Mouse (Mus musculus) forebrain, embryonic 11.5 days (tissue): ENCODE data around the gene Klhl26. TPM values are rescaled to one million over a fixed set of nuclear protein-coding genes. Genes with fewer than 3 reads are reported as not detected.

Experiments
- ATAC-seq: fragments of 200-750 bp; cut with Nextera tagmentation; replicated peaks from 2 replicates; pipeline ENCODE4 v1.8.0; 2017; ENCODE audit warnings: moderate TSS enrichment; ENCODE audit not compliant: low FRiP score
- DNase-seq: peaks from one replicate; pipeline ENCODE4 v3.0.0-alpha.2; 2017; ENCODE audit warnings: low spot score
- H3K27ac ChIP-seq: fragments of 300-500 bp; sonication (generic); 2 replicates; pipeline ENCODE4 v1.5.1; 2014; ENCODE audit warnings: low read depth, low read length
- H3K27me3 ChIP-seq: fragments of 300-500 bp; sonication (generic); 2 replicates; pipeline ENCODE4 v1.6.1; 2014; ENCODE audit warnings: mild to moderate bottlenecking, low read length, mixed read lengths; ENCODE audit not compliant: control insufficient read depth, insufficient read depth
- H3K36me3 ChIP-seq: fragments of 300-500 bp; sonication (generic); 2 replicates; pipeline ENCODE4 v1.6.1; 2014; ENCODE audit warnings: mild to moderate bottlenecking, low read length, moderate library complexity, mixed read lengths; ENCODE audit not compliant: control insufficient read depth, insufficient read depth
- H3K4me1 ChIP-seq: fragments of 300-500 bp; sonication (generic); replicated peaks from 2 replicates; pipeline ENCODE4 v1.6.1; 2014; ENCODE audit warnings: low read length, mixed read lengths; ENCODE audit not compliant: control insufficient read depth, insufficient read depth
- H3K4me2 ChIP-seq: fragments of 300-500 bp; sonication (generic); 2 replicates; pipeline ENCODE4 v1.6.1; 2014; ENCODE audit warnings: low read depth, mild to moderate bottlenecking, low read length, moderate library complexity, mixed read lengths; ENCODE audit not compliant: severe bottlenecking
- H3K4me3 ChIP-seq: fragments of 300-500 bp; sonication (generic); 2 replicates; pipeline ENCODE4 v1.5.1; 2014; ENCODE audit warnings: low read depth, low read length
- H3K9ac ChIP-seq: fragments of 300-500 bp; sonication (generic); 2 replicates; pipeline ENCODE4 v1.6.1; 2014; ENCODE audit warnings: low read length
- H3K9me3 ChIP-seq: fragments of 300-500 bp; sonication (generic); 2 replicates; pipeline ENCODE4 v1.6.1; 2016; ENCODE audit warnings: low read length, mixed read lengths; ENCODE audit not compliant: control insufficient read depth
- WGBS: fragments of 180-500 bp; shearing (Covaris S2); extraction: QIAGEN DNeasy Blood & Tissue Kit; methylation state at CpG from one replicate; pipeline ENCODE4 v1.1.7; 2014; 5-methylcytosine and 5-hydroxymethylcytosine counted together
- polyA plus RNA-seq: library from polyadenylated mRNA; unstranded; fragments of >200 nt; fragmentation: Nextera tagmentation; extraction: Ambion mirVana; gene quantifications from 2 replicates; pipeline ENCODE4 v1.2.1, GENCODE M21; 2014

Klhl26 gene
- polyA plus RNA-seq, 1 experiment from 2014 or later: 19.5 TPM

GRCm38 (mm10) chr8:70462516-70462813 lies 14.3 kb downstream of the Klhl26 start:
- no peak overlapping the region for H3K4me2 ChIP-seq
- H3K27me3 ChIP-seq: no peaks in the 10 kb centered on the region
- DNase-seq (no peak), ATAC-seq (no peak)
- no peaks in the 10 kb centered on the region for H3K9me3 ChIP-seq
- H3K9ac ChIP-seq: no peak overlapping the region
- no peaks in the 10 kb centered on the region for H3K36me3 ChIP-seq
- H3K27ac ChIP-seq: no peak overlapping the region
- WGBS: 97% methylated on average over 8 of the region's 8 CpGs
- no peak overlapping the region for H3K4me3 ChIP-seq
- no peaks in the 10 kb centered on the region for H3K4me1 ChIP-seq

GRCm38 (mm10) chr8:70461765-70462515 lies 14.8 kb downstream of the Klhl26 start:
- H3K9ac ChIP-seq: no peak overlapping the region
- no peaks in the 10 kb centered on the region for H3K36me3 ChIP-seq
- no peaks in the 10 kb centered on the region for H3K9me3 ChIP-seq
- no peaks in the 10 kb centered on the region for H3K4me1 ChIP-seq
- no peaks in the 10 kb centered on the region for H3K27me3 ChIP-seq
- no peak for DNase-seq
- H3K27ac ChIP-seq: no peak overlapping the region
- H3K4me3 ChIP-seq: no peak overlapping the region
- 90% methylated on average over 16 of the region's 16 CpGs for WGBS
- ATAC-seq: no peak
- no peak overlapping the region for H3K4me2 ChIP-seq

- H3K4me2 ChIP-seq: no peak overlapping the region
- H3K27ac ChIP-seq: no peak overlapping the region
- H3K36me3 ChIP-seq: no peaks in the 10 kb centered on the region
- DNase-seq: no peak
- no peak for ATAC-seq
- no peak overlapping the region for H3K4me3 ChIP-seq
- WGBS: 84% methylated on average over 9 of the region's 9 CpGs
- H3K9ac ChIP-seq: no peak overlapping the region
- H3K9me3 ChIP-seq: no peaks in the 10 kb centered on the region
- no peaks in the 10 kb centered on the region for H3K27me3 ChIP-seq
- H3K4me1 ChIP-seq: no peaks in the 10 kb centered on the region
These were observed 16.2 kb downstream of the Klhl26 start for GRCm38 (mm10) chr8:70460606-70461005.

- no peaks in the 10 kb centered on the region for H3K9me3 ChIP-seq
- WGBS: 95% methylated on average over 5 of the region's 5 CpGs
These were observed 16.6 kb downstream of the Klhl26 start for GRCm38 (mm10) chr8:70460199-70460598.

GRCm38 (mm10) chr8:70459636-70460035 lies 17.1 kb downstream of the Klhl26 start:
- no peak overlapping the region for H3K9ac ChIP-seq
- H3K4me3 ChIP-seq: no peak overlapping the region
- H3K9me3 ChIP-seq: no peaks in the 10 kb centered on the region
- H3K27ac ChIP-seq: no peak overlapping the region
- DNase-seq (no peak), ATAC-seq (no peak)
- WGBS: 95% methylated on average over 2 of the region's 2 CpGs
- no peak overlapping the region for H3K4me2 ChIP-seq
- no peaks in the 10 kb centered on the region for H3K4me1 ChIP-seq
- no peaks in the 10 kb centered on the region for H3K36me3 ChIP-seq
- no peaks in the 10 kb centered on the region for H3K27me3 ChIP-seq

More at GRCm38 (mm10) chr8:70460199-70460598, 16.6 kb downstream of the Klhl26 start:
- Histone ChIP-seq H3K4me2 (no peak overlapping the region), H3K36me3 (no peaks in the 10 kb centered on the region), H3K27me3 (no peaks in the 10 kb centered on the region), H3K4me3 (no peak overlapping the region), H3K9ac (no peak overlapping the region), H3K27ac (no peak overlapping the region), H3K4me1 (no peaks in the 10 kb centered on the region)
- DNase-seq (no peak), ATAC-seq (no peak)

- no peak for ATAC-seq
- Histone ChIP-seq H3K9me3 (no peaks in the 10 kb centered on the region), H3K27me3 (no peaks in the 10 kb centered on the region), H3K9ac (no peak overlapping the region), H3K4me1 (no peaks in the 10 kb centered on the region), H3K4me2 (no peak overlapping the region), H3K36me3 (no peaks in the 10 kb centered on the region), H3K27ac (no peak overlapping the region), H3K4me3 (no peak overlapping the region)
- no peak for DNase-seq
- 82% methylated on average over 3 of the region's 3 CpGs for WGBS
These were observed 18.3 kb downstream of the Klhl26 start for GRCm38 (mm10) chr8:70458462-70458861.

GRCm38 (mm10) chr8:70457882-70458281 lies 18.9 kb downstream of the Klhl26 start:
- 91% methylated on average over 6 of the region's 6 CpGs for WGBS
- Histone ChIP-seq H3K9ac (no peak overlapping the region), H3K4me3 (no peak overlapping the region), H3K4me2 (no peak overlapping the region), H3K4me1 (no peaks in the 10 kb centered on the region), H3K27ac (no peak overlapping the region), H3K27me3 (no peaks in the 10 kb centered on the region), H3K9me3 (no peaks in the 10 kb centered on the region), H3K36me3 (no peaks in the 10 kb centered on the region)
- ATAC-seq: no peak
- DNase-seq: no peak

GRCm38 (mm10) chr8:70456996-70457395 lies 19.8 kb downstream of the Klhl26 start:
- Histone ChIP-seq H3K4me3 (no peak overlapping the region), H3K4me2 (no peak overlapping the region), H3K27ac (no peak overlapping the region), H3K9me3 (no peaks in the 10 kb centered on the region), H3K36me3 (no peaks in the 10 kb centered on the region; the same call in 1 of the 2 replicates), H3K9ac (no peak overlapping the region), H3K27me3 (no peaks in the 10 kb centered on the region), H3K4me1 (no peaks in the 10 kb centered on the region)
- 100% methylated on average over 1 of the region's 1 CpGs for WGBS
- DNase-seq: no peak
- no peak for ATAC-seq

GRCm38 (mm10) chr8:70453852-70454251 lies 22.9 kb downstream of the Klhl26 start:
- H3K9ac ChIP-seq: no peak overlapping the region
- H3K36me3 ChIP-seq: no peaks in the 10 kb centered on the region; the same call in 1 of the 2 replicates
- H3K27me3 ChIP-seq: no peaks in the 10 kb centered on the region
- H3K9me3 ChIP-seq: no peaks in the 10 kb centered on the region
- H3K4me3 ChIP-seq: no peak overlapping the region
- H3K27ac ChIP-seq: no peak overlapping the region
- DNase-seq: no peak
- ATAC-seq: no peak
- WGBS: 88% methylated on average over 5 of the region's 5 CpGs
- no peak overlapping the region for H3K4me2 ChIP-seq
- H3K4me1 ChIP-seq: no peaks in the 10 kb centered on the region
